Mouse (Mus musculus) central nervous system, embryonic 14 days (tissue): ENCODE results near the gene Ntmt1. TPM values are rescaled to one million over a fixed set of nuclear protein-coding genes. Genes with fewer than 3 reads are reported as not detected.

Source experiments
- polyA plus RNA-seq: library from polyadenylated mRNA; depleted of rRNA; stranded (reverse); fragments of >200 nt; gene quantifications from 2 replicates; pipeline ENCODE4 v1.2.3, GENCODE M21; 2012; rRNA removed

Gene Ntmt1
- 70.0 and 70.5 TPM in 2 replicates for polyA plus RNA-seq

GRCm38 (mm10) chr2:30807648-30808295 is at the start of gene Ntmt1:
TSS of gene Ntmt1 (plus strand) at chr2:30807826.

GRCm38 (mm10) chr2:30803604-30804003 is 4.0 kb upstream of the Ntmt1 start, which contains the start of gene 1700001O22Rik:
TSS of gene 1700001O22Rik (minus strand) at chr2:30803661.

GRCm38 (mm10) chr2:30830283-30830795 is 22.7 kb downstream of the Ntmt1 start, which contains the start of gene Asb6:
TSS of gene Asb6 (minus strand) at chr2:30830333.

GRCm38 (mm10) chr2:30834373-30835022 is 26.9 kb downstream of the Ntmt1 start, which contains the start of gene Prrx2:
TSS of gene Prrx2 (plus strand) at chr2:30834972.

Other genes starting within 250 kb of the Ntmt1 start
- 0.60 and 0.90 TPM in 2 replicates for gene Cstad, start 212.8 kb upstream of the Ntmt1 start, polyA plus RNA-seq
- gene 1700001O22Rik, start 4.2 kb upstream of the Ntmt1 start, polyA plus RNA-seq: 1.9 and 4.1 TPM in 2 replicates
- 44.9 and 45.4 TPM in 2 replicates for gene Asb6, start 22.5 kb downstream of the Ntmt1 start, polyA plus RNA-seq
- gene Prrx2, start 27.1 kb downstream of the Ntmt1 start, polyA plus RNA-seq: 16.7 and 38.6 TPM in 2 replicates
- 3.5 and 7.1 TPM in 2 replicates for gene Ptges, start 122.0 kb downstream of the Ntmt1 start, polyA plus RNA-seq
- gene Tor1b, start 145.1 kb downstream of the Ntmt1 start, polyA plus RNA-seq: 36.4 and 37.1 TPM in 2 replicates
- gene Tor1a, start 160.1 kb downstream of the Ntmt1 start, polyA plus RNA-seq: 65.9 and 74.3 TPM in 2 replicates
- 84.3 and 86.1 TPM in 2 replicates for gene BC005624, start 174.4 kb downstream of the Ntmt1 start, polyA plus RNA-seq
- gene Usp20, start 174.5 kb downstream of the Ntmt1 start, polyA plus RNA-seq: 33.0 and 35.4 TPM in 2 replicates